Mouse (Mus musculus) brown adipose tissue, adult 24 weeks (tissue): ENCODE measurements around the gene Klhdc10. TPM values are rescaled to one million over a fixed set of nuclear protein-coding genes. Genes with fewer than 3 reads are reported as not detected.

Source experiments
- H3K27ac ChIP-seq: fragments of 200-500 bp; replicated peaks from 2 replicates; pipeline ENCODE4 v1.5.1; 2012; ENCODE audit warnings: low read depth, mild to moderate bottlenecking, low read length
- H3K4me1 ChIP-seq: fragments of 200-500 bp; 2 replicates; pipeline ENCODE4 v1.6.1; 2012; ENCODE audit warnings: low read length, mixed read lengths; ENCODE audit not compliant: control insufficient read depth, insufficient read depth, insufficient read length
- H3K4me3 ChIP-seq: fragments of 200-500 bp; 2 replicates; pipeline ENCODE4 v1.5.1; 2012; ENCODE audit warnings: low read depth, mild to moderate bottlenecking, low read length, moderate library complexity; ENCODE audit not compliant: insufficient read depth
- polyA plus RNA-seq: library from polyadenylated mRNA; stranded (reverse); fragments of >200 nt; gene quantifications from 2 replicates; pipeline ENCODE4 v1.2.4, GENCODE M21; 2012; ENCODE audit not compliant: missing spikeins, insufficient read depth, insufficient read length

Klhdc10 gene
- polyA plus RNA-seq, 1 experiment: 19.3 TPM

- Histone ChIP-seq H3K27ac (no peak overlapping the region), H3K4me1 (no peaks in the 10 kb centered on the region), H3K4me3 (no peak overlapping the region)
Observed at GRCm38 (mm10) chr6:30432461-30433192, 31.0 kb downstream of the Klhdc10 start.

GRCm38 (mm10) chr6:30436476-30436875, 34.8 kb downstream of the Klhdc10 start:
- Histone ChIP-seq H3K4me3 (no peak overlapping the region), H3K27ac (no peak overlapping the region), H3K4me1 (no peaks in the 10 kb centered on the region)

- Histone ChIP-seq H3K4me1 (no peaks in the 10 kb centered on the region), H3K4me3 (no peak overlapping the region), H3K27ac (no peak overlapping the region)
Observed at GRCm38 (mm10) chr6:30437054-30437453, 35.4 kb downstream of the Klhdc10 start.

DNA sequence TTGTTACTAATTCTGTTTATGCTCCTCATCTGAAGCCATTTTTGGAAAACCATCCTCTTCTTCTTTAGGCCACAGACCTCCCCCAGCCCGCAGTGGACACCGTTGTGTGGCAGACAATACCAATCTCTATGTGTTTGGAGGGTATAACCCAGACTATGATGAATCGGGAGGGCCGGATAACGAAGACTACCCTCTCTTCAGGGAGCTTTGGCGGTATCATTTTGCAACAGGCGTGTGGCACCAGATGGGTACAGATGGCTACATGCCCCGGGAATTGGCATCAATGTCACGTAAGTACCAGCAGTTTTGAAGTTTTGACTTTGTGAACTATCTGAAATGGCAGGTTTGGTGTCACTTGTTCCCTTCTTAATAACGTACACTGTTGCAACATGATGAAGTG, 37.9 kb downstream of the Klhdc10 start:
- Histone ChIP-seq H3K4me1 (no peaks in the 10 kb centered on the region), H3K4me3 (no peak overlapping the region), H3K27ac (no peak overlapping the region)

DNA sequence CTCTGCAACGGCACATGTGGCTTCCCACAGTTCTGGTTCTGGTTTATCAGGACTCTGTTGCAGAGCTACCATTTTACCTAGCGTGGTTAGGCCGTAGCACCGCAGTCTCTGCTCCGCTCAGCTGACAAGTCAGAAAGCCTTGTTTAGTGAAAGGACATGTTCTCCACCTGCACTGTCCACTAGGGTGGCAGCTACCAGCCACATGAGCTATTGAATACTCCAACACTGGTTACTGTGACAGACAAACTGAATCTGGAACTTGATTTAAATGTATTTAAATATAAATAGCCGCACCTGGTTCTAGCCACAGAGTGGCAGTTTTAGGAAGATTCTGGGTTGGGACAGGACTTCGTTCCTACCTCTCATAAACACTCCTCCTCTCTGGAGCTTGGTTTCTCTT, 55.3 kb downstream of the Klhdc10 start:
- no peak overlapping the region for H3K27ac ChIP-seq
- 0 out of 2 replicates have a peak, but pooled peaks cover 3% of the 10 kb centered on the region for H3K4me1 ChIP-seq
- H3K4me3 ChIP-seq: no peak overlapping the region

DNA sequence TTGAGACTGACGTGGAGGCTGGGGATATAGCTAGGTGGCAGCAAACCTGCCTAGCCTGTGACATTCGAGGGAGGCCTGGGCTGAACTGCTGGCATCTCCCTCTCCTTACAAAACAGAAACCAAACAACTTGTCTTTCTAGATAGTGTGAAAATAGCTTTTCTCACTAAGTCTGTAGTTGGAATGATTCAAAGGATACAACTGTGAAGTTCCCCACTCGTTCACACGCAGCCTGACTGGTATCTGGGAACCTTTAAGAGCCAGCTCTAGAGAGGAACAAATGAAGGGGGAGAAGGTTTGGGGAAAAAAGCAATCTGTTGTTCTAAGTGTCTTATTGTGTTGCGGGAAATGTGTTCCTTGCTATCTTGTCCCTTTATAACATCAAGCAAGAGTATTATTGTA, 57.0 kb downstream of the Klhdc10 start:
- Histone ChIP-seq H3K27ac (no peak overlapping the region), H3K4me3 (no peak overlapping the region), H3K4me1 (0 out of 2 replicates have a peak, but pooled peaks cover 3% of the 10 kb centered on the region)

- Histone ChIP-seq H3K27ac (no peak overlapping the region), H3K4me3 (peak overlapping the region; percentile 57), H3K4me1 (0 out of 2 replicates have a peak, but pooled peaks cover 3% of the 10 kb centered on the region)
Observed at GRCm38 (mm10) chr6:30459056-30459747, 57.5 kb downstream of the Klhdc10 start.

- H3K4me3 ChIP-seq: peak overlapping the region; percentile 57
- H3K27ac ChIP-seq: no peak overlapping the region
- H3K4me1 ChIP-seq: 0 out of 2 replicates have a peak, but pooled peaks cover 3% of the 10 kb centered on the region
Observed at GRCm38 (mm10) chr6:30459811-30460749, 58.4 kb downstream of the Klhdc10 start.

- H3K4me1 ChIP-seq: 0 out of 2 replicates have a peak, but pooled peaks cover 3% of the 10 kb centered on the region
- H3K27ac ChIP-seq: no peak overlapping the region
- H3K4me3 ChIP-seq: no peak overlapping the region
Observed at GRCm38 (mm10) chr6:30460750-30461446, 59.2 kb downstream of the Klhdc10 start.

DNA sequence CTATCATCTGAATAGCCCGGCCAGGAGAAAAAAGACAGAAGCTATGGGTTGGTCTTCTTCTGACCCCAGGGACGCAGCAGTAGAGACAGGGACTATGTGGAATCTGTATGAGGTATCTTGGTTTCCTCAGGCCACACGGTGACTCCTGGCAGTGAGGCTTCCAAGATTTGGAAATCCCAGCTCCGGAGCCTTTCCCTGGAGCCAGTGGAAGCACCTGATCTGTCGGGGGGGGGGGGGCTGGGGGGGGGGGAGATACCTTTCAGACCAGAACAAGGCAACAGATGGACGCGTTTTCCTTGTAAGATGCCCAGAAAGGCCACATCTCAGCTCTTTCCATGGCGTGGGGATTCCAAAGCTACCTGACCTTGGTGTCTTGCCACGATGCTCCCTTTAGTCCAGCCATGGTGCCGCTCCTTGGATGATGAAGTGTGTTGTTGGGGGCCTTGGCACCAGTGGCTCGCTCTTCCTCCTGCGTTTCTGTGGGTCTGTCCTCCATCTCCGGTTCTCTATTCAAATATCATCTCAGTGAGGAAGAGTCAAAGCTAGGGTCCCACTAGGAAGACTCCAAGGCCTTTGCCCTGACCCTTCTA, 60.2 kb downstream of the Klhdc10 start:
- Histone ChIP-seq H3K27ac (no peak overlapping the region), H3K4me3 (no peak overlapping the region), H3K4me1 (0 out of 2 replicates have a peak, but pooled peaks cover 3% of the 10 kb centered on the region)

DNA sequence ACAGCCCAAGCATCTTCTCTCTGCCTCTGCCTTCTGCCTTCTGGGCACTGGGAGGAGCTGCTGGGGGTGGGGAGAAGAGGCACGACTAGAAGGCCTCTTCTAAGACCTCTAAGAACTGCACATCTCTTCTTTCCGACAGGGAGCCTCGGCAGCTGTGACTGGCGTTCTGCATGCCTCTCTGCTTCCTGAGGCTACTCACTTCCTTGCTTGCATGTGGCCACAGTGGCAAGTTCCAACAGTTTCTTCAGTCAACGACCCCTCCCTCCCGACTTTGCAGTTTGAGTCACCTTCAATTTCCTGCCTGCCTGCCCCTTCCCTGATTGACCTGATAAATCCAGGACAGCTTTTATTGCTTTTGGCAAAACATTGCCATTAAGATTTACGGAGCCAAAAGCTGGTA, 61.2 kb downstream of the Klhdc10 start:
- Histone ChIP-seq H3K4me1 (0 out of 2 replicates have a peak, but pooled peaks cover 3% of the 10 kb centered on the region), H3K4me3 (no peak overlapping the region), H3K27ac (no peak overlapping the region)

GRCm38 (mm10) chr6:30465586-30465985, 63.9 kb downstream of the Klhdc10 start:
- Histone ChIP-seq H3K27ac (no peak overlapping the region), H3K4me3 (no peak overlapping the region), H3K4me1 (no peaks in the 10 kb centered on the region)

DNA sequence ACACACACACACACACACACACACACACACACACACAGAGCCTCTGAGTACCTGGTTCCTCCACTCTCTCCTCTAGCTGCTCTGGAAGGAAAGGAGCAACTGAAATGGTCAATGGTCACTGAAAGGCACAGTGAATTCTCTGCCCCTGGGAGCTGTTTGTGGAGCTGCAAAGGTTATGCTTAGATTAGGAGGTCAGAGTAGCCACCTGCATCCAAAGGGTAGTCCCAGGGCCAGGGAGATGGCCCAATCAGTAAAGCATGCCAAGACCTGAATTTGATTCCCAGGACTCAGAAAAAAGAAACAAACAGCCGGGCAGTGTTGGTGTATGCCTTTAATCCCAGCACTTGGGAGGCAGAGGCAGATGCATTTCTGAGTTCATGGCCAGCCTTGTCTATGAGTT, 66.4 kb downstream of the Klhdc10 start:
- Histone ChIP-seq H3K4me1 (no peaks in the 10 kb centered on the region), H3K27ac (no peak overlapping the region), H3K4me3 (no peak overlapping the region)

DNA sequence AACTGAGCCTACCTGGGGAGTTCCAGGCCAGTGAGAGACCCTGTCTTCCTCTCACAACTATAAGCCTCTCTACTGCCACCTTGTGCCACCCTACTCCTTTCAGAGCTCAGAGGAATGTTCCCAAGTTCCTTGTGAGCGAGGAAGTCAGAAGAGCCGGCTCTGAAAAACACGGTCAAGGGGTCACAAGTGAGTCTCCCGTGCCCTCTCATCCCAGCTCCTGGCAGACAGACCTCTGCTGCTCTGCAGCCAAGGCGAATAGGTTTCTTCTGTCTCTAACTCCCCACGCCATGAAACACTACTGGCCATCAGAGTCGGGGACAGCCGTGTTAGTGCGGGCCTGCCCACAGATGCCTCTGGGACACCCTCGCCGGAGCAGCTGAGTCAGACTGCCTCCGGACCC, 67.0 kb downstream of the Klhdc10 start:
- Histone ChIP-seq H3K27ac (no peak overlapping the region), H3K4me1 (no peaks in the 10 kb centered on the region), H3K4me3 (no peak overlapping the region)
